Mouse (Mus musculus) heart, postnatal 0 days (tissue): ENCODE results near the gene Tgif2.

Experiments
- CTCF ChIP-seq: IDR thresholded peaks from 2 replicates; pipeline ENCODE4 v1.5.1; 2016; ENCODE audit warnings: antibody characterized with exemption, control low read depth, low read depth
- EP300 ChIP-seq: IDR thresholded peaks from 2 replicates; pipeline ENCODE4 v1.6.1; 2016; ENCODE audit warnings: antibody characterized with exemption, low read depth

- TF ChIP-seq EP300 (no peak), CTCF (no peak)
These were observed 37.9 kb downstream of the Tgif2 start for GRCm38 (mm10) chr2:156877726-156878125.
